Mouse (Mus musculus): ENCODE measurements around the gene Slc50a1. TPM values are rescaled to one million over a fixed set of nuclear protein-coding genes. Genes with fewer than 3 reads are reported as not detected.

The Slc50a1 gene
- total and polyA plus RNA-seq, 3 experiments = 41.8 to 56.0 (median 50.9) TPM

GRCm38 (mm10) chr3:89299499-89299898 is 29.1 kb upstream of the Slc50a1 start:
- Histone ChIP-seq H3K27ac (ENCODE audit: insufficient read depth, low read depth) (no peak overlapping the region), H3K9ac (ENCODE audit: insufficient read depth, low read depth) (no peak overlapping the region), H3K9me3 (replicated peaks; ENCODE audit: low read length) (no peaks in the 10 kb centered on the region), H3K36me3 (replicated peaks in 1 of 2; ENCODE audit: control insufficient read depth in 1 of 2, insufficient read depth in 1 of 2, low read length in 1 of 2) (no peaks in the 10 kb centered on the region), H3K4me2 (ENCODE audit: insufficient read depth, low read depth, poor library complexity, severe bottlenecking) (no peak overlapping the region), H3K27me3 (replicated peaks) (no peaks in the 10 kb centered on the region), H3K4me3 (replicated peaks in 1 of 3; ENCODE audit: low read depth in 2 of 3, low read length in 2 of 3, poor library complexity in 1 of 3) (no peak overlapping the region), H3K4me1 (ENCODE audit: control insufficient read depth in 1 of 2, insufficient read depth in 2 of 2) (peaks cover 7 to 31% of the 10 kb centered on the region in 2 experiments), H3K79me2 (replicated peaks; ENCODE audit: control insufficient read depth, extremely low read depth, insufficient read depth, poor library complexity, severe bottlenecking) (no peaks in the 10 kb centered on the region)
- in situ Hi-C loops (cut with MboI; ENCODE audit: low pct_ligation_motif_present, low pct_unique_long_range_greater_than_20kb, low sequenced_read_pairs) (loop anchor here (5.0 kb wide), 1 partner anchor 52 kb away; the partner anchor contains the start of genes Krtcap2 and Trim46), dilution Hi-C loops (cut with MboI; ENCODE audit: extremely low pct_ligation_motif_present, extremely low pct_unique_long_range_greater_than_20kb, low sequenced_read_pairs) (no loop called here)
- no peak for DNase-seq (ENCODE audit: extremely low read depth)
- TF ChIP-seq E2F4 (IDR thresholded peaks at IDR 0.05; ENCODE audit: insufficient replicate concordance, low read depth, low read length) (no peak), ZMIZ1 (IDR thresholded peaks at IDR 0.05; ENCODE audit: low read depth, low read length) (no peak), MAZ (IDR thresholded peaks at IDR 0.05; ENCODE audit: low read depth, low read length) (no peak), NELFE (IDR thresholded peaks at IDR 0.05; ENCODE audit: low read depth, low read length) (no peak), GABPA (IDR thresholded peaks at IDR 0.05; ENCODE audit: insufficient replicate concordance, low read depth, low read length) (no peak), JUN (IDR thresholded peaks at IDR 0.05; ENCODE audit: insufficient read depth, low read depth, low read length) (no peak), POLR2A (IDR thresholded peaks at IDR 0.05; ENCODE audit: low read depth, low read length) (no peak), RAD21 (IDR thresholded peaks at IDR 0.05; ENCODE audit: low read depth, low read length) (no peak), PAX5 (IDR thresholded peaks at IDR 0.05; ENCODE audit: low read length) (no peak)

- no peak for TF ChIP-seq MEF2A (IDR thresholded peaks at IDR 0.05; ENCODE audit: borderline replicate concordance, low read depth, low read length)
- no peak for TF ChIP-seq CTCF (conservative IDR thresholded peaks at IDR 0.05 in 1 of 2, IDR thresholded peaks at IDR 0.05 in 1 of 2; ENCODE audit: low read depth in 2 of 2, low read length in 2 of 2)
- no peak for TF ChIP-seq JUND (conservative IDR thresholded peaks at IDR 0.05; ENCODE audit: low read depth, low read length)
- TF ChIP-seq MXI1 (IDR thresholded peaks at IDR 0.05; ENCODE audit: low read depth, low read length) = no peak
- no peak for TF ChIP-seq NRF1 (IDR thresholded peaks at IDR 0.05; ENCODE audit: low read depth, low read length)
- TF ChIP-seq NELFE (IDR thresholded peaks at IDR 0.05; ENCODE audit: low read depth, low read length) = no peak
- no peak for TF ChIP-seq HCFC1 (IDR thresholded peaks at IDR 0.05; ENCODE audit: low read depth, low read length)
- TF ChIP-seq CHD1 (IDR thresholded peaks at IDR 0.05; ENCODE audit: low read depth, low read length) = no peak
- TF ChIP-seq ELF1 (IDR thresholded peaks at IDR 0.05; ENCODE audit: low read depth, low read length) = no peak
- TF ChIP-seq SIN3A (IDR thresholded peaks at IDR 0.05; ENCODE audit: low read length) = no peak
- no peak for TF ChIP-seq CHD2 (IDR thresholded peaks at IDR 0.05; ENCODE audit: low read length)
- TF ChIP-seq MAZ (IDR thresholded peaks at IDR 0.05; ENCODE audit: low read depth, low read length) = no peak
- TF ChIP-seq ZMIZ1 (IDR thresholded peaks at IDR 0.05; ENCODE audit: low read depth, low read length) = no peak
- TF ChIP-seq RCOR1 (conservative IDR thresholded peaks at IDR 0.05; ENCODE audit: low read depth, low read length) = no peak
- no peak for TF ChIP-seq PAX5 (IDR thresholded peaks at IDR 0.05; ENCODE audit: low read length)
- no peak for TF ChIP-seq EP300 (IDR thresholded peaks at IDR 0.05; ENCODE audit: low read length)
- TF ChIP-seq POLR2A (IDR thresholded peaks at IDR 0.05; ENCODE audit: low read depth, low read length) = no peak
- TF ChIP-seq IRF4 (IDR thresholded peaks at IDR 0.05; ENCODE audit: low read depth, low read length) = no peak
- no peak for TF ChIP-seq TBP (conservative IDR thresholded peaks at IDR 0.05; ENCODE audit: low read depth, low read length)
- dilution Hi-C loops (cut with MboI; ENCODE audit: extremely low pct_ligation_motif_present, extremely low pct_unique_long_range_greater_than_20kb, low sequenced_read_pairs) (no loop called here), in situ Hi-C loops (cut with MboI; ENCODE audit: low pct_ligation_motif_present, low pct_unique_long_range_greater_than_20kb, low sequenced_read_pairs) (loop anchor here (5.0 kb wide), 1 partner anchor 52 kb away; the partner anchor contains the start of genes Krtcap2 and Trim46)
- no peak for DNase-seq (ENCODE audit: extremely low read depth)
- Histone ChIP-seq H3K4me3 (replicated peaks in 1 of 3; ENCODE audit: low read depth in 2 of 3, low read length in 2 of 3, poor library complexity in 1 of 3) (no peak overlapping the region), H3K9ac (ENCODE audit: insufficient read depth, low read depth) (no peak overlapping the region), H3K4me2 (ENCODE audit: insufficient read depth, low read depth, poor library complexity, severe bottlenecking) (no peak overlapping the region), H3K27ac (ENCODE audit: insufficient read depth, low read depth) (no peak overlapping the region), H3K27me3 (replicated peaks) (no peaks in the 10 kb centered on the region), H3K36me3 (replicated peaks in 1 of 2; ENCODE audit: control insufficient read depth in 1 of 2, insufficient read depth in 1 of 2, low read length in 1 of 2) (no peaks in the 10 kb centered on the region), H3K4me1 (ENCODE audit: control insufficient read depth in 1 of 2, insufficient read depth in 2 of 2) (peaks cover 7 to 31% of the 10 kb centered on the region in 2 experiments), H3K9me3 (replicated peaks; ENCODE audit: low read length) (no peaks in the 10 kb centered on the region), H3K79me2 (replicated peaks; ENCODE audit: control insufficient read depth, extremely low read depth, insufficient read depth, poor library complexity, severe bottlenecking) (no peaks in the 10 kb centered on the region)
Measured at GRCm38 (mm10) chr3:89298908-89299307, 28.5 kb upstream of the Slc50a1 start.

Data from CH12.LX (cell line).